ENCODE assay signal across 7 mouse cellular contexts in genomic region chr10:127091507-127092396, GRCm38 (mm10). TPM values are rescaled to one million over a fixed set of nuclear protein-coding genes. Genes with fewer than 3 reads are reported as not detected.
A peak's percentile ranks its signal among the peaks of the same experiment; 100 is the strongest.
DNase-seq lines count a peak whose midpoint lies in the region; ATAC-seq and TF ChIP-seq lines count a peak whose summit lies in the region.

No protein-coding gene starts in this region.

- H3K4me2 ChIP-seq in hindbrain, embryonic 15.5 days, result peak overlapping the region; percentile 44
- H3K4me2 ChIP-seq in liver, postnatal 0 days (ENCODE audit: low read depth, low read length), result no peak overlapping the region
- peak overlapping the region; percentile 49 for H3K4me2 ChIP-seq in stomach, embryonic 15.5 days

- no peaks in the 10 kb centered on the region for H3K9me3 ChIP-seq in hindbrain, embryonic 15.5 days
- H3K9me3 ChIP-seq in liver, postnatal 0 days (ENCODE audit: low read length), result no peaks in the 10 kb centered on the region
- H3K9me3 ChIP-seq in stomach, embryonic 15.5 days, result no peaks in the 10 kb centered on the region

- ATAC-seq in hindbrain, embryonic 15.5 days (ENCODE audit: low FRiP score, low read depth), result peak; percentile 35; the same call in 1 of the 2 replicates
- peak; percentile 10; the same call in 1 of the 2 replicates for ATAC-seq in liver, postnatal 0 days
- ATAC-seq in stomach, embryonic 15.5 days (ENCODE audit: insufficient read depth, low FRiP score, low read depth), result peak; percentile 16; the same call in 1 of the 2 replicates

- no peak for TF ChIP-seq CTCF in cortical plate, adult 2 months (IDR thresholded peaks at IDR 0.05; ENCODE audit: extremely low read depth, insufficient read depth, low read length)
- no peak for TF ChIP-seq CTCF in liver, postnatal 0 days (IDR thresholded peaks at IDR 0.05; ENCODE audit: low read depth)

- peak overlapping the region; percentile 82 for H3K27ac ChIP-seq in cortical plate, adult 2 months (ENCODE audit: insufficient read depth, low read length)
- no peak overlapping the region for H3K27ac ChIP-seq in hindbrain, embryonic 15.5 days (replicated peaks)
- no peak overlapping the region for H3K27ac ChIP-seq in liver, postnatal 0 days (ENCODE audit: low read depth)
- no peak overlapping the region for H3K27ac ChIP-seq in stomach, embryonic 15.5 days

- no peak for TF ChIP-seq POLR2A in cortical plate, adult 2 months (IDR thresholded peaks at IDR 0.05; ENCODE audit: extremely low read depth, insufficient read depth, low read length)

- H3K9ac ChIP-seq in hindbrain, embryonic 15.5 days, result no peak overlapping the region
- no peak overlapping the region for H3K9ac ChIP-seq in liver, postnatal 0 days (replicated peaks)
- no peak overlapping the region for H3K9ac ChIP-seq in stomach, embryonic 15.5 days

- H3K36me3 ChIP-seq in hindbrain, embryonic 15.5 days, result peaks cover 33% of the 10 kb centered on the region
- peaks cover 19% of the 10 kb centered on the region; the same call in 1 of the 2 replicates for H3K36me3 ChIP-seq in liver, postnatal 0 days (replicated peaks; ENCODE audit: insufficient read depth, low read length)
- 0 out of 2 replicates have a peak, but pooled peaks cover 3% of the 10 kb centered on the region for H3K36me3 ChIP-seq in stomach, embryonic 15.5 days

- H3K4me1 ChIP-seq in cortical plate, adult 2 months (ENCODE audit: control insufficient read depth, insufficient read depth, low read length), result peaks cover 13% of the 10 kb centered on the region
- peaks cover 32% of the 10 kb centered on the region for H3K4me1 ChIP-seq in hindbrain, embryonic 15.5 days (replicated peaks)
- peaks cover 15% of the 10 kb centered on the region for H3K4me1 ChIP-seq in liver, postnatal 0 days (ENCODE audit: insufficient read depth)
- peaks cover 15% of the 10 kb centered on the region for H3K4me1 ChIP-seq in stomach, embryonic 15.5 days

- WGBS in hindbrain, embryonic 15.5 days, result 14% methylated on average over 48 of the region's 51 CpGs
- 63% methylated on average over 47 of the region's 51 CpGs for WGBS in liver, postnatal 0 days (ENCODE audit: insufficient replicate concordance)
- WGBS in stomach, embryonic 15.5 days, result 14% methylated on average over 48 of the region's 51 CpGs

- peak overlapping the region; percentile 1; the same call in 1 of the 2 replicates for H3K4me3 ChIP-seq in cortical plate, adult 2 months (ENCODE audit: insufficient read depth, low read length)
- peak overlapping the region; percentile 18 for H3K4me3 ChIP-seq in hindbrain, embryonic 15.5 days
- no peak overlapping the region for H3K4me3 ChIP-seq in liver, postnatal 0 days (ENCODE audit: low read depth, low read length)
- peak overlapping the region; percentile 28 for H3K4me3 ChIP-seq in stomach, embryonic 15.5 days (replicated peaks)

- no peak for TF ChIP-seq EP300 in liver, postnatal 0 days (IDR thresholded peaks at IDR 0.05; ENCODE audit: low read depth)

- peaks cover 50% of the 10 kb centered on the region for H3K27me3 ChIP-seq in hindbrain, embryonic 15.5 days
- peaks cover 19% of the 10 kb centered on the region for H3K27me3 ChIP-seq in liver, postnatal 0 days (ENCODE audit: insufficient read depth, low read length)
- H3K27me3 ChIP-seq in stomach, embryonic 15.5 days (replicated peaks), result peaks cover 56% of the 10 kb centered on the region

- DNase-seq in ovary, postnatal 36 days (ENCODE audit: low spot score), result peak; percentile 64
- no peak for DNase-seq in ovary, postnatal 14 days (ENCODE audit: low spot score)
- no peak for DNase-seq in liver, postnatal 0 days
- no peak for DNase-seq in urinary bladder, postnatal 36 days (ENCODE audit: low spot score in 2 of 2)

RNA-seq across cellular contexts. Expression of gene Agap2, which starts 16.7 kb away (rescaled TPM):
- 383 and 414 TPM in 2 replicates for polyA plus RNA-seq in cortical plate, adult 2 months (2012; rRNA removed)
- 4.0 and 4.9 TPM in 2 replicates for polyA plus RNA-seq in hindbrain, embryonic 15.5 days (2015; fragmentation: Nextera tagmentation; extraction: Ambion mirVana)
- 0.33 and 0.88 TPM in 2 replicates for polyA plus RNA-seq in liver, postnatal 0 days (2015; fragmentation: Nextera tagmentation; extraction: Ambion mirVana)
- polyA plus RNA-seq in stomach, embryonic 15.5 days (2015; fragmentation: Nextera tagmentation; extraction: Ambion mirVana), result 0.28 and 0.67 TPM in 2 replicates

RNA-seq across cellular contexts. Expression of gene Tspan31, which starts 21.7 kb away (rescaled TPM):
- 81.3 and 88.3 TPM in 2 replicates for polyA plus RNA-seq in cortical plate, adult 2 months (2012; rRNA removed)
- 120 and 123 TPM in 2 replicates for polyA plus RNA-seq in hindbrain, embryonic 15.5 days (2015; fragmentation: Nextera tagmentation; extraction: Ambion mirVana)
- polyA plus RNA-seq in liver, postnatal 0 days (2015; fragmentation: Nextera tagmentation; extraction: Ambion mirVana), result 224 and 230 TPM in 2 replicates
- polyA plus RNA-seq in stomach, embryonic 15.5 days (2015; fragmentation: Nextera tagmentation; extraction: Ambion mirVana), result 154 and 163 TPM in 2 replicates

RNA-seq across cellular contexts. Expression of gene Cdk4, which starts 28.4 kb away (rescaled TPM):
- 134 and 139 TPM in 2 replicates for polyA plus RNA-seq in cortical plate, adult 2 months (2012; rRNA removed)
- polyA plus RNA-seq in hindbrain, embryonic 15.5 days (2015; fragmentation: Nextera tagmentation; extraction: Ambion mirVana), result 743 and 831 TPM in 2 replicates
- 209 and 225 TPM in 2 replicates for polyA plus RNA-seq in liver, postnatal 0 days (2015; fragmentation: Nextera tagmentation; extraction: Ambion mirVana)
- 1,443 and 1,450 TPM in 2 replicates for polyA plus RNA-seq in stomach, embryonic 15.5 days (2015; fragmentation: Nextera tagmentation; extraction: Ambion mirVana)

RNA-seq across cellular contexts. Expression of gene Os9, which starts 29.2 kb away (rescaled TPM):
- polyA plus RNA-seq in cortical plate, adult 2 months (2012; rRNA removed), result 106 TPM in 2 replicates
- 125 and 130 TPM in 2 replicates for polyA plus RNA-seq in hindbrain, embryonic 15.5 days (2015; fragmentation: Nextera tagmentation; extraction: Ambion mirVana)
- 78.8 and 81.4 TPM in 2 replicates for polyA plus RNA-seq in liver, postnatal 0 days (2015; fragmentation: Nextera tagmentation; extraction: Ambion mirVana)
- polyA plus RNA-seq in stomach, embryonic 15.5 days (2015; fragmentation: Nextera tagmentation; extraction: Ambion mirVana), result 100 and 108 TPM in 2 replicates

RNA-seq across cellular contexts. Expression of gene March9, which starts 31.8 kb away (rescaled TPM):
- polyA plus RNA-seq in cortical plate, adult 2 months (2012; rRNA removed), result 11.8 TPM in 2 replicates
- polyA plus RNA-seq in hindbrain, embryonic 15.5 days (2015; fragmentation: Nextera tagmentation; extraction: Ambion mirVana), result 7.3 and 8.4 TPM in 2 replicates
- polyA plus RNA-seq in liver, postnatal 0 days (2015; fragmentation: Nextera tagmentation; extraction: Ambion mirVana), result 0.04 and 0.06 TPM in 2 replicates
- polyA plus RNA-seq in stomach, embryonic 15.5 days (2015; fragmentation: Nextera tagmentation; extraction: Ambion mirVana), result 0.79 and 1.2 TPM in 2 replicates

Comparison
In these comparisons a context has a peak if more than half of its experiments do, and no peak if none do; other contexts are left out.
1. RNA of gene Agap2, which starts 16.7 kb away (polyA plus RNA-seq): 383 to 414 TPM in cortical plate, adult 2 months; 4.0 to 4.9 TPM in hindbrain, embryonic 15.5 days, 0.33 to 0.88 TPM in liver, postnatal 0 days and 0.28 to 0.67 TPM in stomach, embryonic 15.5 days; every median in the first group is over 10 times any median in the second.
2. Peak in every context shown above with its lines, with median percentiles within 50 percentile points of each other: ATAC-seq.